Mouse (Mus musculus) testis, postnatal 14 days (tissue): ENCODE measurements around the gene Rgs6.
A peak's percentile ranks its signal among the peaks of the same experiment; 100 is the strongest.

Source experiments
- DNase-seq: peaks from one replicate; pipeline ENCODE4 v3.0.0; 2021; ENCODE audit warnings: low spot score

The Rgs6 gene

GRCm38 (mm10) chr12:83092001-83092400 is 503.9 kb downstream of the Rgs6 start:
- DNase-seq, result no peak

GRCm38 (mm10) chr12:83097787-83098186 is 509.7 kb downstream of the Rgs6 start:
- no peak for DNase-seq

- no peak for DNase-seq
Measured at GRCm38 (mm10) chr12:83098646-83099371, 510.7 kb downstream of the Rgs6 start.

GRCm38 (mm10) chr12:83099920-83100319 is 511.8 kb downstream of the Rgs6 start:
- no peak for DNase-seq

GRCm38 (mm10) chr12:83100413-83100812 is 512.3 kb downstream of the Rgs6 start:
- no peak for DNase-seq

GRCm38 (mm10) chr12:83100848-83101247 is 512.8 kb downstream of the Rgs6 start:
- DNase-seq, result no peak

- DNase-seq, result no peak
Measured at GRCm38 (mm10) chr12:83105514-83106119, 517.5 kb downstream of the Rgs6 start.

GRCm38 (mm10) chr12:83106120-83106517 is 518.0 kb downstream of the Rgs6 start:
- DNase-seq, result no peak

GRCm38 (mm10) chr12:83109486-83109885 is 521.4 kb downstream of the Rgs6 start:
- DNase-seq, result no peak

- DNase-seq, result no peak
Measured at GRCm38 (mm10) chr12:83109891-83110630, 522.0 kb downstream of the Rgs6 start.

- DNase-seq, result no peak
Measured at GRCm38 (mm10) chr12:83110711-83111110, 522.6 kb downstream of the Rgs6 start.

GRCm38 (mm10) chr12:83112283-83112682 is 524.2 kb downstream of the Rgs6 start:
- DNase-seq, result no peak

- DNase-seq, result no peak
Measured at GRCm38 (mm10) chr12:83112901-83113628, 525.0 kb downstream of the Rgs6 start.

GRCm38 (mm10) chr12:83113971-83114370 is 525.9 kb downstream of the Rgs6 start:
- no peak for DNase-seq

- DNase-seq, result peak; percentile 28
Measured at GRCm38 (mm10) chr12:83114396-83115053, 526.4 kb downstream of the Rgs6 start.

- no peak for DNase-seq
Measured at GRCm38 (mm10) chr12:83124111-83124510, 536.0 kb downstream of the Rgs6 start.

GRCm38 (mm10) chr12:83125284-83125683 is 537.2 kb downstream of the Rgs6 start:
- DNase-seq, result no peak

- no peak for DNase-seq
Measured at GRCm38 (mm10) chr12:83126923-83127322, 538.8 kb downstream of the Rgs6 start.

GRCm38 (mm10) chr12:83127955-83128354 is 539.9 kb downstream of the Rgs6 start:
- DNase-seq, result no peak

GRCm38 (mm10) chr12:83128606-83129005 is 540.5 kb downstream of the Rgs6 start:
- DNase-seq, result no peak

- DNase-seq, result no peak
Measured at GRCm38 (mm10) chr12:83131405-83131804, 543.3 kb downstream of the Rgs6 start.

- DNase-seq, result peak; percentile 32
Measured at GRCm38 (mm10) chr12:83133827-83134226, 545.7 kb downstream of the Rgs6 start.
